Mouse (Mus musculus) limb, embryonic 10.5 days (tissue): ENCODE measurements at regions not wholly inside any gene's neighbourhood (a gene's known extent, or its start where the extent isn't known, plus 50 kb on each side); places are given as distances from the start of the nearest gene placed in this dataset.

Experiments used
- DNase-seq: peaks from one replicate; pipeline ENCODE4 v3.0.0-alpha.2; 2017; ENCODE audit warnings: low spot score
- H3K27ac ChIP-seq: fragments of 300-500 bp; sonication (generic); 2 replicates; pipeline ENCODE4 v1.5.1; 2016; ENCODE audit warnings: mild to moderate bottlenecking
- H3K27me3 ChIP-seq: fragments of 300-500 bp; sonication (generic); 2 replicates; pipeline ENCODE4 v1.6.1; 2016; ENCODE audit warnings: low read depth, mild to moderate bottlenecking; ENCODE audit not compliant: poor library complexity, severe bottlenecking
- H3K36me3 ChIP-seq: fragments of 300-500 bp; sonication (generic); 2 replicates; pipeline ENCODE4 v1.6.1; 2016; ENCODE audit warnings: mild to moderate bottlenecking, moderate library complexity
- H3K4me1 ChIP-seq: fragments of 300-500 bp; sonication (generic); 2 replicates; pipeline ENCODE4 v1.6.1; 2016
- H3K4me3 ChIP-seq: fragments of 300-500 bp; sonication (generic); 2 replicates; pipeline ENCODE4 v1.5.1; 2016; ENCODE audit warnings: mild to moderate bottlenecking, moderate library complexity
- H3K9me3 ChIP-seq: fragments of 300-500 bp; sonication (generic); replicated peaks from 2 replicates; pipeline ENCODE4 v1.6.1; 2016; ENCODE audit warnings: mild to moderate bottlenecking
- whole genome bisulfite sequencing: fragments of 180-500 bp; shearing (Covaris S2); methylation state at CpG from one replicate; pipeline ENCODE4 v1.1.7; 2016; 5-methylcytosine and 5-hydroxymethylcytosine counted together

- Histone ChIP-seq H3K9me3 (no peaks in the 10 kb centered on the region), H3K36me3 (no peaks in the 10 kb centered on the region), H3K27me3 (no peaks in the 10 kb centered on the region), H3K4me3 (no peak overlapping the region), H3K27ac (no peak overlapping the region), H3K4me1 (no peaks in the 10 kb centered on the region)
- DNase-seq, result no peak
- 83% methylated on average over 7 of the region's 7 CpGs for WGBS
Observed at GRCm38 (mm10) chr16:39159725-39160124, 267.3 kb downstream of the Igsf11 start.

DNA sequence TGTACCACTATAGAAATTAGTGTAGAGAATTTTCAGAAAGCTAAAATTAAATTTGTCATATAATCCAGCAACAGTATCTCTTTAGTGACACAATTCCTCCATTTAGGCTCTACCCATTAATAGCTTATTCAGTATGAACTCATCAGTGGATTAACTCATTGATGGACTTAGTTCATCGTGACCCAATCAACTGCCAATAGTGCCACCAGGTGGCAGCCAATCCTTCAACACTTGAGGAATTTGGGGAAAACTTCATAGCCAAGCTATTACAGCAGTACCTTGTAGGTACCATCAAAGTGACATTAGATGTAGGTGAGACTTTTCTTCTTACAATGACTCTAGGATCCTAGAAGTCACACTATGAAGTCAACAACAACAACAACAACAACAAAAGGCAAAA lies 270.2 kb downstream of the Igsf11 start:
- WGBS, result 44% methylated on average over 1 of the region's 1 CpGs
- Histone ChIP-seq H3K4me1 (no peaks in the 10 kb centered on the region), H3K4me3 (no peak overlapping the region), H3K27me3 (no peaks in the 10 kb centered on the region), H3K9me3 (no peaks in the 10 kb centered on the region), H3K36me3 (no peaks in the 10 kb centered on the region), H3K27ac (no peak overlapping the region)
- no peak for DNase-seq

DNA sequence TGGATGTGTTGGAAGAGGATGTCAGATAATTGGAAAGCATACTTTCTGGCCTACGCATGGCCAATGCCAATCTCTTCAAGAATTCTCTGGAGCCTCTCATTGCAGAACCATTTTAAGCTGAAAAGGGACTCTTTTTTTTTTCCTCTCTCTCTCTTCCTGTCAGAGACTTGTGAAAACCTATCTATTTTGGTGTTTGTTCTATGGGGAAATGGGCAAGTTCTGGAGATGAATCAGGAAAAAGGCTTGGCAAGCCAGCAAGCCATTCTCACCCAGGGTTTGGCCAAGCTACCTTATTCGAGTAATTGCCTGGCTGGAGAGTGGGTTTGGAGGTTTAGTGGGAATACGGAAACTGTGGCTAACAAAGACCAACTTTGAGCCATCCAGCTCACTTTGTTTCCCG lies 299.4 kb downstream of the Igsf11 start:
- DNase-seq, result no peak
- Histone ChIP-seq H3K9me3 (no peaks in the 10 kb centered on the region), H3K4me3 (no peak overlapping the region), H3K27ac (no peak overlapping the region), H3K36me3 (no peaks in the 10 kb centered on the region), H3K27me3 (no peaks in the 10 kb centered on the region), H3K4me1 (peaks cover 17% of the 10 kb centered on the region)
- 91% methylated on average over 4 of the region's 4 CpGs for WGBS

- Histone ChIP-seq H3K4me1 (no peaks in the 10 kb centered on the region), H3K27me3 (no peaks in the 10 kb centered on the region), H3K27ac (no peak overlapping the region), H3K9me3 (no peaks in the 10 kb centered on the region), H3K36me3 (no peaks in the 10 kb centered on the region), H3K4me3 (no peak overlapping the region)
- WGBS, result 100% methylated on average over 1 of the region's 1 CpGs
- DNase-seq, result no peak
Observed at GRCm38 (mm10) chr16:39195431-39195830, 303.0 kb downstream of the Igsf11 start.

DNA sequence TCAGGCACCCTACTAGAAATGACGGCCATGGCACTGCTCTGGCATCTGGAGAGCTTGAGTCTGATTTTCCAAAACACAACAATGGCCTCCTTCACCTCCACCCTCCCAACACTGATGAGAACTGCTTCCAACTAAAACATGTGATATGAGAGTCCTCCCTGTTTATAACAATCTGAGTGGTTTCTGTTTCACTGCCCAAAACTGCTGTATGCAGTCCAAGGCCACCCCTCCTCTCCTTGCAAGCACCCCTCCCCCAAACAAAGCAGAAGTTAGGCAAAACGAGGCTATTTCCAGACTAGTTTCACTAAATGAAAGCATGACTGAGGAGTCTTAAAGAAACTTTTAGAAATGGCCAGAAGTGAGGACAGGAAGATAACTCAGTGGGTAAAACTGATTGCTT lies 304.4 kb downstream of the Igsf11 start:
- Histone ChIP-seq H3K4me3 (no peak overlapping the region), H3K27me3 (no peaks in the 10 kb centered on the region), H3K36me3 (no peaks in the 10 kb centered on the region), H3K9me3 (no peaks in the 10 kb centered on the region), H3K4me1 (no peaks in the 10 kb centered on the region), H3K27ac (no peak overlapping the region)
- no peak for DNase-seq
- 77% methylated on average over 2 of the region's 2 CpGs for WGBS

DNA sequence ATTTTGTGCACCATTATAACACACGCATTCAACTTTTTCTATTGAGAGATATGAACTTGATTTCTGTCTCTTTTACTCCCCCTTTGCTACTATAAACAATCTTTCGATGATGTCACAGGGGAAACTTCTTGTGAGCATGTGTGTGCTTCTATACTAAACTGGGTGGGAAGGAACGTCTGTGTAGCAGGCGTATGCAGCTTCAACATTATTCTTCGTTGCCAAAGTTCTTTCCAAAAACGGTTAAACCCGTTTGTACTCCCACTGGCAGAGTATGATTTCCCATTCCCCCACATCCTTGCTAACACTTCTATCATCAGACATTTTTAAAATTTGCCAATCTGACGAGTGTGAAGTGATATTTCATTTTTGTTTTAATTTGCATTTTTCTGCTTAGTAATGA lies 331.1 kb downstream of the Igsf11 start:
- DNase-seq, result no peak
- no peak overlapping the region for H3K4me3 ChIP-seq

DNA sequence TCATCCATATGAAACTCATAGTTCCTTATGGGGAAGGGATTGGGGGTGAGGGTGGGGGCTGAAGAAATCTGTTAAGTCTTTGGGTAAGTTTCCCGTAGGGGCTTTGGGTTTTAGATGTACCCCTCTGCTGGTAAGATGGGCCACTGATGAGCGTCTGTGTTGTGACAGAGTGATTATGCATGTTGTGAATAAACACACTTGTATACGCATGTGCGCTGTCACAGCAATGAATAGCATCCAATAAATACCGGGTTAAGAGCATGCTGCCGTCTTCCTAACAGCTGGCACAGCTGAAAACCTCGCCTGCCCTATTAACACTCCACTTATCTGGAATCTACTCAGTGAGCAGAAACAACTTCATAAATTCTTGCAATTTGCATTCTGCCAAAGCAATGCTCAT lies 337.0 kb downstream of the Igsf11 start:
- 62% methylated on average over 7 of the region's 7 CpGs for WGBS
- no peaks in the 10 kb centered on the region for H3K9me3 ChIP-seq
- H3K36me3 ChIP-seq, result no peaks in the 10 kb centered on the region
- no peak for DNase-seq
- no peak overlapping the region for H3K4me3 ChIP-seq
- peaks cover 4% of the 10 kb centered on the region for H3K4me1 ChIP-seq
- no peaks in the 10 kb centered on the region for H3K27me3 ChIP-seq
- H3K27ac ChIP-seq, result no peak overlapping the region

More for the DNA sequence above, 331.1 kb downstream of the Igsf11 start:
- Histone ChIP-seq H3K27ac (no peak overlapping the region), H3K27me3 (no peaks in the 10 kb centered on the region), H3K36me3 (no peaks in the 10 kb centered on the region), H3K4me1 (no peaks in the 10 kb centered on the region), H3K9me3 (no peaks in the 10 kb centered on the region)
- 89% methylated on average over 8 of the region's 8 CpGs for WGBS

DNA sequence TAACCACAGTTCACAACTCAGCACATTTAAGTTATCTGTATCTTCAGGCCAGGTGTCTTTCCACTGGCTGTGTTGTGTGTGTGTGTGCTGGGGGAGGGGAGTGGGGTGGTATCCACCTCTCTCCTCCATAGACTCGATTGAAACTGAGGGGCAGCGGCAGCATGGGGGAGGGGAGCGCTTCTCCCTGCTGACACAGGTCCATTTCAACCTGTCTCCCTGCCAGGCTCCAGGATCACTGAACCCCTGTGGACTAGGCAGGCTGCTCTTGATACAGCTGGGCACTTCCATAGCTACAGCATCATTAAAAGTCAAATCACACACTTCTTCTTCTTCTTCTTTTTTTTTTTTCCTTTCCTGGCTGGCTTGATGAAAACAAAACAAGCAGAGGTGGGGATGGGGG lies 338.0 kb downstream of the Igsf11 start:
- Histone ChIP-seq H3K36me3 (no peaks in the 10 kb centered on the region), H3K9me3 (no peaks in the 10 kb centered on the region), H3K27ac (no peak overlapping the region), H3K4me1 (peaks cover 4% of the 10 kb centered on the region), H3K4me3 (no peak overlapping the region), H3K27me3 (no peaks in the 10 kb centered on the region)
- no peak for DNase-seq
- WGBS, result 9% methylated on average over 3 of the region's 3 CpGs

DNA sequence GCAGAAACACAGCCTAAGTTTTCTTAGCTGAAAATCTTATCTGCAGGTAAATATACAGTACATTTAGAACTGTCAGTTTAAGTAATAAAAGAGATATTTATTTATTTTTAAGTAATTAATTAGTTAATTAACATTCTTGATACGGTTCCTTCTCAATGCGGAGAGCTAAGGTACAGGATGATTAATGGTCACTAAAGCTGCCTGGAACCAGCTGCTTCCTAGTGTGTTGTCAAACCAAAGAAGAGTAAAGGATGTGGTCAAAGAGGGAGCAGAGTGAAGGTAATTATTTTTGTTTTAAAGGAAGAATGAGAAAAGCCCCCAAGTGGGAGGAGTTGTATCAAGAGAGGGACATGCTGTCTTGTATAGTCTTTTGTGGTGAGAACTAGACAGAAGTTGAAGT lies 341.8 kb downstream of the Igsf11 start:
- H3K27me3 ChIP-seq, result no peaks in the 10 kb centered on the region
- no peak for DNase-seq
- H3K27ac ChIP-seq, result no peak overlapping the region
- H3K4me1 ChIP-seq, result peaks cover 4% of the 10 kb centered on the region
- H3K9me3 ChIP-seq, result no peaks in the 10 kb centered on the region
- no peaks in the 10 kb centered on the region for H3K36me3 ChIP-seq
- 43% methylated on average over 2 of the region's 2 CpGs for WGBS
- H3K4me3 ChIP-seq, result no peak overlapping the region

- no peak for DNase-seq
- Histone ChIP-seq H3K4me3 (no peak overlapping the region), H3K9me3 (no peaks in the 10 kb centered on the region), H3K27me3 (no peaks in the 10 kb centered on the region), H3K4me1 (no peaks in the 10 kb centered on the region), H3K27ac (no peak overlapping the region), H3K36me3 (no peaks in the 10 kb centered on the region)
- 89% methylated on average over 2 of the region's 2 CpGs for WGBS
Observed at GRCm38 (mm10) chr16:39273490-39273889, 381.0 kb downstream of the Igsf11 start.

DNA sequence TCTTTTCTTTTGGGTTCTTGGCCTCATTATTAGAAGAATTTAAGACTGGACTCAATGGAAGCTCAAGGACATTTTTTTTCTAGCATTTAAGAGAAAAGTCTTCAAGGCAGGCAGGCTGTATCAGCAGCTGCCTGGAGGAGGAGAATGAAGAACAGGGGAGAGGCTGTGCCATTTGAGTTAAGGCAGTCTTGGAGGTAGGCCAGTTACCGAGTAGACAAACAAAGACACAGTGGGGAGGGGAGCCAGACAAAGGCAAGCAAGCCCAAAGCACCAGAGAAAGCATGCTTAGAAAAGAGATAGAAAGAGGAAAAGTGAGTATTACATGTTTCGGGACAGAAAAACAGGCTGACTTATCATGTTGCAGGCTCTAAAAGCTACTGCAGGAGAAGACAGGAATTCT lies 392.0 kb downstream of the Igsf11 start:
- WGBS, result 83% methylated on average over 2 of the region's 2 CpGs
- Histone ChIP-seq H3K4me3 (no peak overlapping the region), H3K4me1 (no peaks in the 10 kb centered on the region; the same call in 1 of the 2 replicates)

GRCm38 (mm10) chr16:39285028-39285744 lies 392.7 kb downstream of the Igsf11 start:
- no peak for DNase-seq
- WGBS, result 92% methylated on average over 3 of the region's 3 CpGs
- Histone ChIP-seq H3K27me3 (no peaks in the 10 kb centered on the region), H3K9me3 (no peaks in the 10 kb centered on the region), H3K4me1 (no peaks in the 10 kb centered on the region; the same call in 1 of the 2 replicates), H3K36me3 (no peaks in the 10 kb centered on the region), H3K27ac (no peak overlapping the region), H3K4me3 (no peak overlapping the region)

More for the DNA sequence above, 392.0 kb downstream of the Igsf11 start:
- H3K27ac ChIP-seq, result no peak overlapping the region
- H3K9me3 ChIP-seq, result no peaks in the 10 kb centered on the region
- no peaks in the 10 kb centered on the region for H3K36me3 ChIP-seq
- no peak for DNase-seq
- no peaks in the 10 kb centered on the region for H3K27me3 ChIP-seq

- Histone ChIP-seq H3K27ac (0 out of 2 replicates have a peak overlapping the region, but pooled peaks have one; percentile 11), H3K4me3 (no peak overlapping the region), H3K36me3 (no peaks in the 10 kb centered on the region), H3K9me3 (no peaks in the 10 kb centered on the region), H3K4me1 (no peaks in the 10 kb centered on the region; the same call in 1 of the 2 replicates), H3K27me3 (no peaks in the 10 kb centered on the region)
- no peak for DNase-seq
- WGBS, result 74% methylated on average over 8 of the region's 8 CpGs
Observed at GRCm38 (mm10) chr16:39286797-39287565, 394.5 kb downstream of the Igsf11 start.
